Mouse (Mus musculus) kidney, adult 2 months (tissue): ENCODE results near the gene Anks1. TPM values are rescaled to one million over a fixed set of nuclear protein-coding genes. Genes with fewer than 3 reads are reported as not detected.
A peak's percentile ranks its signal among the peaks of the same experiment; 100 is the strongest.

Experiments used
- DNase-seq: peaks from one replicate; pipeline ENCODE4 v3.0.0; 2021
- H3K27ac ChIP-seq: fragments of 200-500 bp; 2 replicates; pipeline ENCODE4 v1.5.1; 2012; ENCODE audit warnings: low read depth, low read length, control low read depth, inconsistent platforms; ENCODE audit not compliant: insufficient read depth
- H3K27me3 ChIP-seq: fragments of 200-500 bp; replicated peaks from 2 replicates; pipeline ENCODE4 v1.6.1; 2012; ENCODE audit warnings: mild to moderate bottlenecking, moderate library complexity, low read length, inconsistent platforms; ENCODE audit not compliant: control insufficient read depth, insufficient read depth
- H3K36me3 ChIP-seq: fragments of 200-500 bp; 2 replicates; pipeline ENCODE4 v1.6.1; 2012; ENCODE audit warnings: mild to moderate bottlenecking, moderate library complexity, low read length, inconsistent platforms; ENCODE audit not compliant: control insufficient read depth, insufficient read depth
- H3K4me1 ChIP-seq: fragments of 200-500 bp; 2 replicates; pipeline ENCODE4 v1.6.1; 2011; ENCODE audit warnings: low read length; ENCODE audit not compliant: control insufficient read depth, insufficient read depth
- H3K4me3 ChIP-seq: fragments of 200-500 bp; 2 replicates; pipeline ENCODE4 v1.5.1; 2011; ENCODE audit warnings: mild to moderate bottlenecking, low read depth, low read length, control low read depth; ENCODE audit not compliant: insufficient read depth
- CTCF ChIP-seq: fragments of 200-500 bp; conservative IDR thresholded peaks from 2 replicates; pipeline ENCODE4 v1.5.1; 2011; ENCODE audit warnings: low read depth, mild to moderate bottlenecking, control low read depth, low read length, moderate library complexity, mixed read lengths; ENCODE audit not compliant: insufficient read depth, insufficient read length
- POLR2A ChIP-seq: fragments of 200-500 bp; IDR thresholded peaks from one replicate; pipeline ENCODE4 v1.6.1; 2011; ENCODE audit warnings: low read depth, low read length, control low read depth
- WGBS: fragments of 180-500 bp; shearing (Covaris S2); methylation state at CpG from one replicate; pipeline ENCODE4 v1.1.7; 2018; 5-methylcytosine and 5-hydroxymethylcytosine counted together
- polyA plus RNA-seq: library from polyadenylated mRNA; depleted of rRNA; stranded (reverse); fragments of >200 nt; gene quantifications from 2 replicates; pipeline ENCODE4 v1.2.3, GENCODE M21; 2012

The Anks1 gene
- polyA plus RNA-seq, 1 experiment = 36.7 TPM

- 34% methylated on average over 10 of the region's 10 CpGs for whole genome bisulfite sequencing
- Histone ChIP-seq H3K4me3 (no peak overlapping the region), H3K27me3 (no peaks in the 10 kb centered on the region), H3K36me3 (no peaks in the 10 kb centered on the region), H3K27ac (peak overlapping the region; percentile 40), H3K4me1 (peaks cover 54% of the 10 kb centered on the region)
- TF ChIP-seq CTCF (no peak), POLR2A (no peak)
- peak; percentile 72 for DNase-seq
Measured at GRCm38 (mm10) chr17:28028236-28028635, 119.1 kb downstream of the Anks1 start.

GRCm38 (mm10) chr17:28029308-28029707, 120.2 kb downstream of the Anks1 start:
- Histone ChIP-seq H3K4me1 (peaks cover 44% of the 10 kb centered on the region), H3K27ac (peak overlapping the region; percentile 41), H3K27me3 (no peaks in the 10 kb centered on the region), H3K36me3 (no peaks in the 10 kb centered on the region), H3K4me3 (no peak overlapping the region)
- no peak for TF ChIP-seq POLR2A
- no peak for TF ChIP-seq CTCF
- peak; percentile 75 for DNase-seq
- WGBS = 65% methylated on average over 2 of the region's 2 CpGs

- 74% methylated on average over 10 of the region's 10 CpGs for WGBS
- no peak overlapping the region for H3K4me3 ChIP-seq
- peak overlapping the region; percentile 41 for H3K27ac ChIP-seq
- peak; percentile 33 for DNase-seq
- TF ChIP-seq POLR2A = no peak
- no peaks in the 10 kb centered on the region for H3K36me3 ChIP-seq
- peaks cover 33% of the 10 kb centered on the region for H3K4me1 ChIP-seq
- H3K27me3 ChIP-seq = no peaks in the 10 kb centered on the region
Measured at GRCm38 (mm10) chr17:28030446-28030845, 121.3 kb downstream of the Anks1 start.

- H3K27ac ChIP-seq = no peak overlapping the region
- no peaks in the 10 kb centered on the region for H3K27me3 ChIP-seq
- peaks cover 24% of the 10 kb centered on the region for H3K4me1 ChIP-seq
- H3K4me3 ChIP-seq = no peak overlapping the region
- WGBS = 75% methylated on average over 9 of the region's 9 CpGs
- no peak for DNase-seq
- TF ChIP-seq CTCF = no peak
- no peak for TF ChIP-seq POLR2A
- no peaks in the 10 kb centered on the region for H3K36me3 ChIP-seq
Measured at GRCm38 (mm10) chr17:28031281-28031941, 122.3 kb downstream of the Anks1 start.

- no peak overlapping the region for H3K4me3 ChIP-seq
- WGBS = 69% methylated on average over 10 of the region's 10 CpGs
- H3K27me3 ChIP-seq = no peaks in the 10 kb centered on the region
- no peak for DNase-seq
- peaks cover 15% of the 10 kb centered on the region for H3K4me1 ChIP-seq
- H3K36me3 ChIP-seq = no peaks in the 10 kb centered on the region
- no peak overlapping the region for H3K27ac ChIP-seq
- no peak for TF ChIP-seq CTCF
- no peak for TF ChIP-seq POLR2A
Measured at GRCm38 (mm10) chr17:28032219-28032618, 123.1 kb downstream of the Anks1 start.

GRCm38 (mm10) chr17:28033046-28033580, 124.0 kb downstream of the Anks1 start:
- Histone ChIP-seq H3K27me3 (no peaks in the 10 kb centered on the region), H3K36me3 (no peaks in the 10 kb centered on the region), H3K4me1 (peaks cover 10% of the 10 kb centered on the region), H3K4me3 (no peak overlapping the region), H3K27ac (no peak overlapping the region)
- no peak for DNase-seq
- 71% methylated on average over 3 of the region's 3 CpGs for WGBS
- TF ChIP-seq POLR2A (no peak), CTCF (no peak)

GRCm38 (mm10) chr17:28034986-28035385, 125.9 kb downstream of the Anks1 start:
- Histone ChIP-seq H3K27me3 (no peaks in the 10 kb centered on the region), H3K4me3 (no peak overlapping the region), H3K4me1 (0 out of 2 replicates have a peak, but pooled peaks cover 4% of the 10 kb centered on the region), H3K36me3 (no peaks in the 10 kb centered on the region), H3K27ac (no peak overlapping the region)
- no peak for TF ChIP-seq POLR2A
- TF ChIP-seq CTCF = no peak
- no peak for DNase-seq
- WGBS = 51% methylated on average over 8 of the region's 8 CpGs
